Mouse (Mus musculus) ovary, adult 18-20 months (tissue): Measurements from ENCODE around the gene Thsd7b.
A peak's percentile ranks its signal among the peaks of the same experiment; 100 is the strongest.
"Not testable (repeated sequence)": the region's sequence is repeated elsewhere in the genome, so short reads cannot be mapped to it uniquely, and the experiment has no call there.

Source experiments
- DNase-seq: peaks from one replicate; pipeline ENCODE4 v3.0.0; 2022; ENCODE audit warnings: low spot score, mixed read lengths

The Thsd7b gene

DNA sequence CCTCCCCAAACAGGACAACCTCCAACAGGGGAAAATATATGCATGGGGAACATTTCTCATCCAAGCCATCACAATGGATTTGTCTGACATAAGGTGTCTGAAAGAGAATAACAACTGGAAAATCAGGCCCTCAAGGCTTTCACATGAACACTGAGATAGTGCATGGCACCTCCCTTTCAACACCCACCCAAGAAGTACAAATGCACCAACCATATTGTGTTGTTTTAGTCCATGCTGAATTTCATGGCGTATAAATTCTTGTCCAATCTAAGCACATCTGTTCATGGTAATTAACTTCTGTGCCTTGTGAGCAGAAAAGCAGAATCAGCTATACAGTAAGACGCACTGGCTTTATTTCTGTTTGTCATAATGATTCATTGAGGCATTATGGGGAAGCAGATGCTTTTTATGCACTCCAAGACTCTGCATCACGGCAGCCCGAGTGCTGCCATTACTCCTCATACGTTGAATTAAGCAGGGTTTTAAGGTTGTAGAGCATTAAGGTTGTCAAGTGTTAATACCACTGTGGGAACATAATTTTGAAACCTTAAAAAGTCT, 577.0 kb downstream of the Thsd7b start:
- DNase-seq: no peak

DNA sequence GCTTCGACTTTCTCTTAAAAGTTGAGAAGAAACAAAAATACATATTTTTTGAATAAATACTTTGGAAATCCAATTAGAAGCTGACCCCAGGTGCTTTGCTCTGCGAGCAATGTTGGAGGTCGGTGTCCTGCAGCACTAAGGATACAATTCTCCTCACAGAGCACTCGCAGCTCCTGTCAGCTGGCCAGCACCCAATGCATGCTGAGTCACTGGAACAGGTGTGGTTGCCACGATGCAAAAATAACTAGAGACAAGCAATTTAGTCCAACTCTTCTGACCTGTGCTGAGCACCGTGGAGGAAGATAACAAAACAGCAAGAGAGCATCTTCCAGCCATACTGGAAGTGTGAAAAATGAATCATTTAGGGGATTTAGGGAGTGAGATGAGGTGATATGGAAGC, 594.6 kb downstream of the Thsd7b start:
- no peak for DNase-seq

DNA sequence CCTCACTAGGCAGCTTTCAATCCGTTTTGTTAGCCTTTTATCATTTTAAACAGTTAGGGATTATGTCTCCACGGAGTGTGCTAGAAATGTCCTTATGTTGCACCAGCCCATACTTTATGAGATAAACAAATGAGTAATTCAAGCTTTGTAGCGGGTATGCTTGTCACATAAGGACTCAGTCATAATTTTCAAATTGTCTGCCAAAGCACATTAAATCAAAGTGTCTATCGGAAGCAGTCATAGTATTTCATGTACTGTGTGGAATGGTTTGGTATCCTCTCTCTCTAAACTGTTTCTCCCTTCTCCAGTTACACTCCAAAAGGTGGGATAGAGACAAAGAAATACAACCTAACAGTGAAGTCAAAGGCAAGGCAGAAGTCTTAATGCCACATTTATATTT, 601.3 kb downstream of the Thsd7b start:
- no peak for DNase-seq

DNA sequence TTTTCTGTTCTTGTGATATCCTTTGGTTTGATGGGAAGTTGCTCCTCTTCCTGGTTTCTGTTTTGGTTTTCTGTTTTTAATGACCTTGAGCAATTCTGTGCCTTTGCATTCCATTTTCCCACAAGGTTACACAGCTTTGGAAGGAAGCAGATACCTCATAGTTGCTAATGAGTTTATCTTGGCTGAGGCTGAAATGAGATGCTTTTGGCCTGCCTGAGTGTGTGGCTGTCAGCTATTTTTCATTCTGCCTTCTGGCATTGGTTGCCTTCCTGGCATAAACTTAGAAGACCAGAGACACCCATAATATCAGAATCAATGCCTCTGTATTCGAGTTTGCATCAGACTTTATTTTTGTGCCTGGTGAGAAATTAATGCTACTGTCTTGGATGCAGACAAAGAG, 614.8 kb downstream of the Thsd7b start:
- peak; percentile 7 for DNase-seq

DNA sequence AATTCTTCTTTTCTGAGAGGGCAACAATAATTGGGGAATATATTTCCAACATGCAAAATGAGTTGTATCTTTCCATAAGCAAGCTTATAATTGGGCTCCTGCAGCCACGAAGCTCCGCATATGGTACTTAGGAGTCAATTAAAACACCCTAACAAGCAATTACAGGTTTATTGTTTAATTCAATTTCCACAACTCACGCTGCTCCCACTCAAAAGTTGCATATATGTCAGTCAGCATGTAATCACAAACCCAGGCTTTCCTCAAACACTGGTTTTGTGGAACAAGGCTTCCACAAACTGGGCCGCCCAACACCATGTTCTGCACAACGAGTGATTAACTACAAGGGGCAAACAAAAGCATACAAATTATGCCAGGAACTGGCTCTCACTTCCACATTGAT, 625.0 kb downstream of the Thsd7b start:
- no peak for DNase-seq

DNA sequence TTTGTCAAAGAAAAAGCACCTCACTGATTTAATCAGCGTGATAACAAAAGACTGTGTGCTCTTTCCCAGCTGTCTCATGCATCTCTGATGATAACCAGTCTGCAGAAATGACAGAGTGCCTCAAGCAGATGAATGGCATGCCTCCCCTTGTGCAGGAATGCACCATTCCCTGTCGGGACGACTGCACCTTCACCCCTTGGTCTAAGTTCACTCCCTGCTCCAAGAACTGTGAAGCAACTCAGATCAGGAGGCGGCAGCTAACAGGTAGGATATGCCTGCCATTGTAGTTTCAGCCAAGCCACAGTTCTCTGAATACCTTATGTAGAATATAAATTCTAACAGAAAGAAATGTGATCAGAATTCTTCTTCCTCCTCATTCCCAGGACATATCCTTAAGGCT, 642.4 kb downstream of the Thsd7b start:
- no peak for DNase-seq

DNA sequence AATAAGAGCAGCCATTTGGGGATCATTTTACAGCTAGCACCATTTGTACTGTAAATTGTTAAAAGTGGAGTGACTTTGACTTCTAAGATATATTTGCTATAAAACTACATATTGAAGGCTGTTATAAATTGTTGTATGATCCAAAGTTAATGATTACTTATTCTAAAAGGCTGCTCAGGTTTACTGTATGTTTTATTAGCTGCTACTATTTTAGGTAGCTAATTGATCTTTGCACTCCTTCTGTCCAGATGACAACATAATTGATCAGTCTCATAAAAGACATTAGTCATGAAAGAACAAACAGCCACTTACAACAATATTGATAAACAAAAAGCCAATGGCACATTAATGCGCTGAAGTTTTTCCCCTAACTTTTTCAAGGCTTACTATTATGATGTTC, 644.5 kb downstream of the Thsd7b start:
- DNase-seq: no peak

DNA sequence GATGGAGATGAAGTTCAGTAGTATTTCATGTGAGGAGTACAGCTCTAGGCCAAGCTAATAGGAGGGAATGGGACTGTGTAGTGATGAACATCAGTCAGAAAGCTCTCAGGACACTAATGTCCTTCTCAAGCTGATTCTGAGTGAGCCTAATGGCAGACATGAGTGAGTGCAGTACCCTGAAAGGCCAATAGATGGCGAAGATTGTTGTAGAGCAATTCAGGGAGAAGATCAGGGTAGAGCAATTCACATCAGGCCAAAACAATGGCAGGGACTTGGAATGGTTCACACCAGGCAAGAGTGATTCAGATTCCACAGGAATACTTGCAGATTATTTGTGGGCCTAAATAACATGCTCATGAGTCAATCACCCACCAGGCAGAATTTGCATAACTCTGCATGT, 646.3 kb downstream of the Thsd7b start:
- DNase-seq: no peak

DNA sequence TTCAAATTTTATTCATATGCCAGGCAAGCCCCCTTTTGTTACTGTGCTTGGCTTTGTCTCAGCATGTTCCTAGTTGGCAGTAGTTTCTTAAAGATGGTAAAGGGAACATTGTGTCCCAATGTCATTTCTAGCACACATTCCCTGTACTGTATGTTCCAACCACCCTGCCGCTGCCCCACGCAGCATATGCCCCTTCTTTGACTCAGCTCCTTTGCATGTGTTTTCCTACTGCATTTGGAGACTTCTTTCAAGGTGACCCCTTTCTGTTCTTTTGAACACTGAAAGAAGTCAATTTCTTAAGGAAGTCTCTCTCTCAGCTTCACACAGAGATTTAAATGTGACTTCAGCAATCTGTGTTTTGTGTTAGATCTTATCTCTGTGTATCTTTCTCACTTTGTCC, 657.9 kb downstream of the Thsd7b start:
- DNase-seq: no peak

DNA sequence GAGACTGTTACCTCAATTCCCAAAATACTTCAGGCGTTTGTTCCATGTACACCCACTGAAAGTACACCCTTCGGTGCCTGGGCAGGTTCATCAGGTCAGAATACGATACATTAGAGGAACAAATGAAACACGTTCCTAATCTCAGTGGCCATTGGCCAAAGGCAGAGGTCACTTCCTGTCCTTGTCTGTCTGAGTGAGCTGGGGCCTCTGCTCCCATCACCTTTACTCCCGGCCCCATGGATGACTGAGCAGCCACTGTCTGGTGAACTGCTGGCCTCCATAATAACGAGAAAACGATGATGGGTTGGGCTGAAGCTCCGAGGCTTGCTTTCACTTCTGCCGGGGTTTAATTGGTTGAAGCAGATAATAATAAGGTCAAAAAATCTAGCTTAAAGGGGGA, 670.0 kb downstream of the Thsd7b start:
- no peak for DNase-seq

DNA sequence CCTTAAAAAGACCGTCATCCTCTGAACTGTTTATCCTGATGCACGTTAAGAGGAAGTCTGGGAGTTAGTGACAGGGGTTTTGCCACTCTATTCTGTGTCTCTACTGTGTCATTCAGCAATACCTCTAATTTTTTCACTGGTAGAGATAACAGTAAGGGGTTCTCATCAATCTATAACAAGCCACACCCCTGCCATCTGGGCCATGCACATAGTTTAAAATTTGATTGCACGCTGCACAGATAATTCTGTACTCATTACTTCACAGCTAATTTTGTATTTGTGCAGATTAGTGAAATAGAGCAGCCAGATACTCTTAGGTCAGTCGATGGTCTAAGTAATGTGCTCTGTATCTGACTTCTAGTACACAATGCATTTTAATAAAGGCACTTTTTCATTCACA, 673.9 kb downstream of the Thsd7b start:
- no peak for DNase-seq

DNA sequence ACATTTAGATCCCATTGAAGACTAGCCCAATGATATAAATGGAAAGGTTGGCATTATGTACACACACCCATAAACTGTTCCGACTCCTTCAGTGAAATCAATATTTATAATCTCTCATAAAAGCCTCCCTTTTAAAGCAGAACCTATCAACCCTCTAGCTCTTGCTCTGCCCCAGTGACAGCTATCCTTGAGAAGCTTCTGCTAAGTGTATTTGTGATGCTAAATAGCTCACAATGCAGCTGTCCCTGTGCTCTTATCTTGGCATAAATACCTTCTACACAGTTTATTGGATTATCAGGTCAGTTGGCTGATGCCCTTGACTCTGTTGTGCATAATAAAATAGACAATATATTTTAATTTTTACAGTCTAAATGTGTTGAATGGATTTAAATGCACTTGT, 682.4 kb downstream of the Thsd7b start:
- DNase-seq: no peak

DNA sequence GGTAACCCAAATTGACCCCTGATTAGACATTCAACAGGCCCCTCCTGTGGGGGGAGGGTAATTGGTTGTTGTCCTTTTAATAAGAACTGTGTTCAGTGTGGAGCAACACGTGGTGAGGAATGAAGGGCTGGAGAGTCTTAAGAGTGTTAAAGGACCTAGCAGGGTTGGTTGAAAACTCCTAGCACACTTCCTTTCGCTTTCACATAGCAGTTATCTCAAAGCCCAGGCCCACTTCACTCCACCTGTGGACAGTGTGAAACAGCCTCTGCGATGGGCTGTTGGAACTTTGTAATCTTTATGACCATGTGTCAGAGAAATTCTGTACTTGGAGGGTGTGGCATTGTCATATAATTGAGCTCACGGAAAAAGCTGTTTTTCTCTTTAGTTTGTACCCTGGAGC, 683.5 kb downstream of the Thsd7b start:
- DNase-seq: no peak

DNA sequence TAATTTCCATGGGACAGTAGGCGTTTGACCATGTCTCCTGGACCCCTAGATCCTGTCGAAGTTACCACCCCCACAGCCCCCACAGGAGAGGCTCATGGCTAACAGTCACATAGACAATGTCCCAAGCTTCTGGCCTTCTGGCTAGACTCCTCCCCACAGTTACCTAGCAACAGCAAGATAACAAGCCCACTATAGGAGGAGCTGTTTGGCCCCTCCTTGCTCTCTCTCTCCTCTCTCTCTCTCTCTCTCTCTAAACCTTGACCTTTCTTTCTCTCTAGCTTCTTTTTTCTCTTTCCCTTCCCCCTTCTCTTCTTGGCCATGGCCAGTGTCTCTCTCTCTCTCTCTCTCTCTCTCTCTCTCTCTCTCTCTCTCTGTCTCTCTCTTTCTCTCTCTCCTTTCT, 686.2 kb downstream of the Thsd7b start:
- DNase-seq: not testable (repeated sequence)

DNA sequence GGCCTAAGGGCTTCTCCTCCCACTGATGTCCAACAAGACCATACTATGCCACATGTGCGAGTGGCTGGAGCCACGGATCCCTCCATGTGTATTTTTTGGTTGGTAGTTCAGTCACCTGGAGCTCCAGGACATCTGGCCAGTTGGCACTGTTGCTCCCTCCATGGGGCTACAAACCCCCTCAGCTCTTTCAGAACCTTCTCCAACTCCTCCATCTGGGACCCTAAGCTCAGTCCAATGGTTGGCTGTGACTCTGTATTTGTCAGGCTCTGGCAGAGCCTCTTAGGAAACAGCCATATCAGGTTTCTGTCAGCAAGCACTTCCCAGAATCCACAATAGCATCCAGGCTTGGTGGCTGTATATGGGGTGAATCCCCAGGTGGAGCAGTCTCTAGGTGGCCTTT, 690.1 kb downstream of the Thsd7b start:
- no peak for DNase-seq

DNA sequence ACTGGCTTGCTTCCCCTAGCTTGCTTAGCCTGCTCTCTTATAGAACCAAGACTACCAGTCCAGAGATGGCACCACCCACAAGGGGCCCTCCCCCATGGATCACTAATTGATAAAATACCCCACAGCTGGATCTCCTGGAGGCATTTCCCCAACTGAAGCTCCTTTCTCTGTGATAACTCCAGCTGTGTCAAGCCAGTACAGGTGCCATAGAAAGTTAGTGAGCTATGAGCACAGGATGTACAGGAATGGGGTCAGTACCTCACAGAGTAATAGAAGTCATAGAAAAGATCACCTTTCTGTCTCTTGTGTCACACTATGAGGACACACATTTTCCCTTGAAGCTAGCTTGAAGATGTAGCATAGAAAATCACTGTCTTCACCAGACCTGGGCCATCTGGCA, 716.1 kb downstream of the Thsd7b start:
- DNase-seq: not testable (repeated sequence)

DNA sequence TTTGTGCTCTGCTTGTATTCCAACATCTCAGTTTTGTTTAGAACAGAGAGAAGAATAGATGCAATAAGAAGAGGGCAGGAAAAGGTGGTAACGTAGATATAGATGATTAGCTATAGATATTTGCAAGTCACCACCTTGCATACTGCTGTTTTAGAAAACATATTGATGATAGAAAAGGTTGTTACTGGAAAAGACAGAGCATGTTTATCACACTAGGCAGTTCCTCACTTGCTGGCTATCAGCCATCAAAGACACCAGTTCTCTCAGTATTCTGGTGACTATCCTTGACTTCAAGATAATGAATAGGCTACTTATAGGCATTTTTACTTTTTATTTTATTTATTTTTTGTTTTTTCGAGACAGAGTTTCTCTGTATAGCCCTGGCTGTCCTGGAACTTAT, 717.7 kb downstream of the Thsd7b start:
- DNase-seq: no peak

DNA sequence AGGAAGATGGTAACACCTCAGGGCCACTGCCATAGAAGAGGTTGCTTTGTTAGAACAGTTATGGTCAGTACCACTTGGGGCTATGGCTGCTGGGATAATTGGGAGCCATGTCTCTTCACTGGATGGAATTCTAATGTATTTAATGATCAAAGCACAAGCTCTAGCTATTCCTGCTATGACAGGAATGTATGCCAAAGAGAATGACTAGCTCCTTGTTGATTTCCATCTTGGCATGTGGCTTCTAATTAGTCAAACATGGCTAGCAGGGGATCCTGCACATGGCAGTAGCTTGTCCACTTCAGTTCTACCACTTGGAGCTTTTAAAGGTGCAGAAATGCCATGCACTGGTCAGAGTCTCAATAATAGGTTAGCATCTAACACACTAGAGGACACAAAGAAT, 781.9 kb downstream of the Thsd7b start:
- DNase-seq: no peak

DNA sequence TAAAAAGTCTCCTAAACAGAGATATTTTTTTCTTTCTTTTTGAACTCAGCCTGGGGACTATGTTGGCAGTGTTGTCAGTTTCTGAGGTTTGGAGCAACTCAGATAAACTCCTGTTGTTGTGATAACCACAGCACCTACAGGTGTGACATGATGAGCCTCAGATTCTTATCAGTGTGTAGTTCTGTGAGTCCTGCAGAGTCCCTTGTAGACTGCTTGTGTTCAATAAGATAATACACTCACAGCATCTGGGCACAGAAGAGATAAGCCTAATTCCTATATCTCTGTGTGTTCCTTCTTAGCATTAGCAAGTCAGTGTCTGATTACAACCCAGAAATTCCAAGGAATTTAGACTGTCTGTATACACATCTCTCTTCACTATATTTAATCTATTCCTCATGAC, 789.0 kb downstream of the Thsd7b start:
- no peak for DNase-seq

DNA sequence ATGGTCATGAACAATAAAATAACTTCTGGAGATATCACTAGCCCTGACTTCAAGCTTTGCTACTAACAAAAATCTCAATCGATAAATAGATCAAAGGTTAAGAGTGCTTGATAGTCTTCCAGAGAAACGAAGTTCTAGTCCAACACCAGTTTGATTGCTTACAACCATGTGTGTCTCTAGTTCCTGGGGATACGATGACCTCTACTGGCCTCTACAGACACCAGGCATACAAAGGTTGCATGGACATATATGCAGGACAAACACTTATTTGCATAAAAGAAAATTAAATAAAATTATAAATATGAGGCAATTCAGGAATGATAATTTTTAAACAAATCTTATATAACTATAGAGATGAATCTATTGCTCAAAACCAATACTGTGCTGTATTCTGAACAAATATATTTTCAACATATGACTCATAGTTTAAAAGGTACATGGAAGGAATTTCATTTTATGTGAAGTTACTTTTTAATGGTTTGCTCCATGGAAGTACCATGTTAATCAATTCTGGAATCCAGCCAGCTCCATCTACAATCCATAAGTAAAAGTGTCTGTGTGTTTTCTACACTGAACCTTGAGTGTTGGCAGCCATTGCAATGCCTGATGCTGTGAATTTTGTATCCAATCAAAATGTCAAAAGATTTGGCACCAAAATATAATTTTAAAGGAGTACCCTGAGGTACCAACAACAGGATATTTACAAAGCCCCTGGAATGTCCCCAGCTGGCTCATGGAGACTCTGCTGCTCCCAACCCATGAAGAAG, 793.3 kb downstream of the Thsd7b start:
- no peak for DNase-seq

DNA sequence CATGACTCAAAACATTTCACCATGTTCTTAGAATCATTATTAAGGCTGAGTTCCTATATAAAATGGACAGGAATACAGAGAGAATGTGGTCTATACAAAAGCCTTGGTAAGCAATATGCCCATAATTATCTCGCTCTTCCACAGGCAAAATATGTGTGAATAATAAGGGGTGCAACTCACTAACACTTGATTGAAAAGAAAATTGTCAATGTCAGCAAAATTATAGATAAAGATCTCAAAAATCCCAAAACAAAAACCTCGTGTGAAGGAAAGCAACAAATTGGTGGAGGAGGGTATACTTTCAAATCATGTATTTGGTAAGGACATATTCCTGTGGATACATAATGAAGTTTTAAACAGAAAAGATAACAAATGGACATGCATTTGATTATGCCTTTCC, 810.7 kb downstream of the Thsd7b start:
- no peak for DNase-seq

DNA sequence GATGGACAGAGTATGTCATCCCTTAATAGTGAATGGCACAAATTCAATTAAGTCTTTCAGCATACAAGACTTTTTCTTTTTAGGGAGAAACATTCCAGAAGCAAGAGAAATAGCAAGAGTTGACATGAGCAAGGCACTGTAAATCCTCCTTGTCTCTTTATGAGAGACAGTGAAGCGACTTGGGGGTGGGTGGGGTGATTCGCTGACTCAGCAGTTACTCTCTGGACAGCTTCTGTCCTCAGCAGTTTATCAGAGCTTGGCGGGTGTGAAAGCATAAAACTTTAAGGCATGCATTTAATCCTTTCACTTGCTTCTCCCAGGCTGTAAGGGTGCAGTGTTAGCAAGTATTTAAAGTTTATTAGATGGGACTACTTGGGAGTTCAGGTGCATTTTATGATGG, 812.1 kb downstream of the Thsd7b start:
- no peak for DNase-seq

DNA sequence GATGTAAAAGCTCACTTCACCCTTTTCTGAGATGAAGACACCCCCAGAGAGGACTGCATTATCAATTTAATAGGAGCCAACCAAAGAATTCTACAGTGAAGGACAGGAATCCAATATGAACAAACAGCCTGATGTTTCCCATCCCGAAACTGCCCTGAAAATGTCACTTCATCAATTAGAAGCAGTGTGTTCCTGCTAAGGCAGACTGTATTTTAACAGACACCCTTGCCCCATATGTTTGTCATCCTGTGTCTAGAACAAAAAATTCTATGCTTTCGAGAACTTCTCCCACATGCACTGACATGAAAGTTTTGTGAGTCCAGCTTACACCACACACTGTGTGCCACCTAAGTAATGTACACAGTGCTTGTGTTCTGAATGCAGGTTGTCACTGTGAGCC, 812.8 kb downstream of the Thsd7b start:
- DNase-seq: no peak

DNA sequence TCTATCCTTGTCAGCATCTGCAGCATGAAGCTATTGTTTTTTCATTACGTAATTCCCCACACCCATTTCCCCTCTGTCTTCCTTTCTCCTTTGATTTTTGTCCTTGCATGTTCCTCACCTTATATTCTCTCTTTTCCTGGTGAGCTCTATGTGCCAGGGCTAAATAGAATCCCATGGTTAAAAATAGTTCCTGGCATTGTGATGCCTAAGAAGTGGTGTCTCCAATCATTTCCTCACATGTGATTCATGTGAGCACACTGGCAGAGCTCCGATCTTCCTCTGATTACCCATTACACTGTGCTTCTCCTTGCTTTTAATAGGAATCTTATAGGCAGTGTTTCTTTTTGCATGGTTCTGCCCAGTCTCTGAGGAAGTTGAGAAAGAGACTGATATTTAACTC, 826.1 kb downstream of the Thsd7b start:
- DNase-seq: no peak
